Comparison of ENCODE assay signal across 9 mouse cellular contexts in genomic region chr9:66917892-66918255, GRCm38 (mm10). TPM values are rescaled to one million over a fixed set of nuclear protein-coding genes. Genes with fewer than 3 reads are reported as not detected.
DNase-seq lines count a peak whose midpoint lies in the region; ATAC-seq and TF ChIP-seq lines count a peak whose summit lies in the region.
"Had no signal": no experiment of that assay in that cellular context is flagged by ENCODE, and none has a peak within 500 bp of the region (broad histone marks: within the 10 kb centered on the region; RNA-seq: fewer than 3 reads in every experiment).

No protein-coding gene starts in this region.

- ATAC-seq in heart, embryonic 14.5 days (ENCODE audit: insufficient number of reproducible peaks, insufficient read depth, low FRiP score, low read depth), result no peak
- no peak for ATAC-seq in liver, embryonic 14.5 days (ENCODE audit: insufficient read depth)

- no peak for TF ChIP-seq CTCF in liver, embryonic 14.5 days (IDR thresholded peaks at IDR 0.05; ENCODE audit: low read depth)

- H3K36me3 ChIP-seq in heart, embryonic 14.5 days (ENCODE audit: control insufficient read depth, insufficient read depth, low read length), result 0 out of 2 replicates have a peak, but pooled peaks cover under 1% of the 10 kb centered on the region
- H3K36me3 ChIP-seq in forebrain, embryonic 10.5 days (replicated peaks), result peaks cover 28% of the 10 kb centered on the region
- H3K36me3 ChIP-seq in liver, embryonic 14.5 days (replicated peaks; ENCODE audit: control insufficient read depth, insufficient read depth, low read depth), result peaks cover 5% of the 10 kb centered on the region

- H3K27me3 ChIP-seq in heart, embryonic 14.5 days (ENCODE audit: control insufficient read depth, insufficient read depth, low read length), result no peaks in the 10 kb centered on the region
- H3K27me3 ChIP-seq in forebrain, embryonic 10.5 days (ENCODE audit: poor library complexity, severe bottlenecking), result peaks cover 6% of the 10 kb centered on the region
- H3K27me3 ChIP-seq in liver, embryonic 14.5 days (ENCODE audit: control insufficient read depth, insufficient read depth, low read length), result no peaks in the 10 kb centered on the region

- WGBS in heart, embryonic 14.5 days, result 64% methylated on average over 1 of the region's 1 CpGs
- WGBS in forebrain, embryonic 10.5 days, result 70% methylated on average over 1 of the region's 1 CpGs
- 47% methylated on average over 1 of the region's 1 CpGs for WGBS in liver, embryonic 14.5 days (ENCODE audit: insufficient replicate concordance)

- intact Hi-C loops in heart, postnatal 36 days (cut with DNase I), result loop anchor here (5.0 kb wide), 2 partner anchors 41 to 86 kb away; partner anchors contain the start of gene Aph1c
- intact Hi-C loops in gastrocnemius, postnatal 36 days (cut with DNase I), result no loop called here

- TF ChIP-seq EP300 in liver, embryonic 14.5 days (IDR thresholded peaks at IDR 0.05; ENCODE audit: low read depth), result no peak

- H3K4me2 ChIP-seq in heart, embryonic 14.5 days (ENCODE audit: low read length), result peak overlapping the region; percentile 89
- peak overlapping the region; percentile 74 for H3K4me2 ChIP-seq in liver, embryonic 14.5 days (ENCODE audit: low read depth)

- no peak overlapping the region for H3K27ac ChIP-seq in heart, embryonic 14.5 days (replicated peaks in 1 of 2; ENCODE audit: control insufficient read depth in 1 of 2, insufficient read depth in 1 of 2, low read depth in 2 of 2, low read length in 2 of 2)
- no peak overlapping the region for H3K27ac ChIP-seq in forebrain, embryonic 10.5 days
- H3K27ac ChIP-seq in liver, embryonic 14.5 days, result peak overlapping the region; percentile 97

- no peak for DNase-seq in heart, postnatal 36 days
- peak; percentile 24 for DNase-seq in 416B (ENCODE audit: low read depth)
- no peak for DNase-seq in forebrain, embryonic 10.5 days (ENCODE audit: extremely low spot score, low spot score)
- no peak for DNase-seq in liver, embryonic 14.5 days (ENCODE audit: low read depth in 3 of 3, low spot score in 3 of 3)
- no peak for DNase-seq in cerebellum, adult 9-11 months
- DNase-seq in gastrocnemius, postnatal 36 days, result no peak
- DNase-seq in cerebellum, adult 11 months, result no peak
- DNase-seq: kidney, postnatal 14 days had no signal

- H3K9me3 ChIP-seq in heart, embryonic 14.5 days (ENCODE audit: control insufficient read depth, low read length), result no peaks in the 10 kb centered on the region
- H3K9me3 ChIP-seq in forebrain, embryonic 10.5 days, result no peaks in the 10 kb centered on the region
- H3K9me3 ChIP-seq in liver, embryonic 14.5 days (ENCODE audit: control insufficient read depth, low read length), result no peaks in the 10 kb centered on the region

- peaks cover 5 to 38% of the 10 kb centered on the region in 2 experiments for H3K4me1 ChIP-seq in heart, embryonic 14.5 days (ENCODE audit: control insufficient read depth in 2 of 2, insufficient read depth in 2 of 2, low read length in 2 of 2)
- H3K4me1 ChIP-seq in forebrain, embryonic 10.5 days, result peaks cover 41% of the 10 kb centered on the region
- peaks cover 52 to 57% of the 10 kb centered on the region in 2 experiments for H3K4me1 ChIP-seq in liver, embryonic 14.5 days (replicated peaks; ENCODE audit: control insufficient read depth in 2 of 2, insufficient read depth in 2 of 2, low read length in 1 of 2)

- no peak overlapping the region for H3K4me3 ChIP-seq in heart, embryonic 14.5 days (ENCODE audit: control insufficient read depth in 1 of 2, insufficient read depth in 1 of 2, low read depth in 1 of 2, low read length in 2 of 2)
- H3K4me3 ChIP-seq in forebrain, embryonic 10.5 days, result peak overlapping the region; percentile 95
- H3K4me3 ChIP-seq in liver, embryonic 14.5 days (ENCODE audit: insufficient read depth in 1 of 2, low read depth in 2 of 2, low read length in 2 of 2), result peak overlapping the region; percentile 91 to 96

- H3K9ac ChIP-seq in heart, embryonic 14.5 days (ENCODE audit: low read length), result no peak overlapping the region
- H3K9ac ChIP-seq in liver, embryonic 14.5 days (replicated peaks), result peak overlapping the region; percentile 99

RNA-seq across cellular contexts. Expression of gene Rab8b, which starts 1.6 kb away (rescaled TPM):
- 16.7 and 18.9 TPM in 2 replicates for polyA plus RNA-seq in heart, embryonic 14.5 days (2014; fragmentation: Nextera tagmentation; extraction: Ambion mirVana)
- 10 to 100 TPM in 1 of 2 experiments, 1 to 10 TPM in 1; 9.5 to 10.3 TPM for total RNA-seq in heart, postnatal 36 days (2021)
- polyA plus RNA-seq in forebrain, embryonic 10.5 days (2016; fragmentation: Nextera tagmentation; extraction: Ambion mirVana), result 33.4 and 34.0 TPM in 2 replicates
- 15.1 and 20.6 TPM in 2 replicates for polyA plus RNA-seq in liver, embryonic 14.5 days (2012; rRNA removed)
- polyA plus RNA-seq in liver, embryonic 14.5 days (2014; fragmentation: Nextera tagmentation; extraction: Ambion mirVana), result 17.9 and 18.3 TPM in 2 replicates
- 1 to 10 TPM; 5.0 to 5.5 TPM for total RNA-seq in gastrocnemius, postnatal 36 days (2021)

RNA-seq across cellular contexts. Expression of gene Rps27l, which starts 28.0 kb away (rescaled TPM):
- polyA plus RNA-seq in heart, embryonic 14.5 days (2014; fragmentation: Nextera tagmentation; extraction: Ambion mirVana), result 515 and 527 TPM in 2 replicates
- 100 to 1,000 TPM; 175 to 183 TPM for total RNA-seq in heart, postnatal 36 days (2021)
- polyA plus RNA-seq in forebrain, embryonic 10.5 days (2016; fragmentation: Nextera tagmentation; extraction: Ambion mirVana), result 818 and 845 TPM in 2 replicates
- polyA plus RNA-seq in liver, embryonic 14.5 days (2012; rRNA removed), result 176 and 238 TPM in 2 replicates
- polyA plus RNA-seq in liver, embryonic 14.5 days (2014; fragmentation: Nextera tagmentation; extraction: Ambion mirVana), result 612 and 652 TPM in 2 replicates
- 100 to 1,000 TPM; 170 to 203 TPM for total RNA-seq in gastrocnemius, postnatal 36 days (2021)

RNA-seq across cellular contexts. Expression of gene Lactb, which starts 57.4 kb away (rescaled TPM):
- polyA plus RNA-seq in heart, embryonic 14.5 days (2014; fragmentation: Nextera tagmentation; extraction: Ambion mirVana), result 8.5 and 8.7 TPM in 2 replicates
- 10 to 100 TPM; 21.5 to 23.9 TPM for total RNA-seq in heart, postnatal 36 days (2021)
- 9.2 and 9.6 TPM in 2 replicates for polyA plus RNA-seq in forebrain, embryonic 10.5 days (2016; fragmentation: Nextera tagmentation; extraction: Ambion mirVana)
- polyA plus RNA-seq in liver, embryonic 14.5 days (2012; rRNA removed), result 3.8 and 5.6 TPM in 2 replicates
- 6.8 and 7.7 TPM in 2 replicates for polyA plus RNA-seq in liver, embryonic 14.5 days (2014; fragmentation: Nextera tagmentation; extraction: Ambion mirVana)
- 10 to 100 TPM; 20.8 to 22.1 TPM for total RNA-seq in gastrocnemius, postnatal 36 days (2021)

Comparison
In these comparisons a context has a peak if more than half of its experiments do, and no peak if none do; other contexts are left out.
1. H3K4me3 ChIP-seq: peak in forebrain, embryonic 10.5 days (single experiment) and liver, embryonic 14.5 days (2 of 2); none in heart, embryonic 14.5 days (0 of 2).